Mouse (Mus musculus) spleen, adult 2 months (tissue): ENCODE measurements at regions not wholly inside any gene's neighbourhood (a gene's known extent, or its start where the extent isn't known, plus 50 kb on each side); places are given as distances from the start of the nearest gene placed in this dataset.

Experiments
- CTCF ChIP-seq: fragments of 200-500 bp; IDR thresholded peaks from 2 replicates; pipeline ENCODE4 v1.5.1; 2011; ENCODE audit warnings: mild to moderate bottlenecking, inconsistent platforms; ENCODE audit not compliant: insufficient read depth, insufficient read length, insufficient replicate concordance; ENCODE audit errors: extremely low read depth
- POLR2A ChIP-seq: fragments of 200-500 bp; IDR thresholded peaks from 2 replicates; pipeline ENCODE4 v1.6.1; 2011; ENCODE audit warnings: low read depth, low read length, inconsistent platforms

DNA sequence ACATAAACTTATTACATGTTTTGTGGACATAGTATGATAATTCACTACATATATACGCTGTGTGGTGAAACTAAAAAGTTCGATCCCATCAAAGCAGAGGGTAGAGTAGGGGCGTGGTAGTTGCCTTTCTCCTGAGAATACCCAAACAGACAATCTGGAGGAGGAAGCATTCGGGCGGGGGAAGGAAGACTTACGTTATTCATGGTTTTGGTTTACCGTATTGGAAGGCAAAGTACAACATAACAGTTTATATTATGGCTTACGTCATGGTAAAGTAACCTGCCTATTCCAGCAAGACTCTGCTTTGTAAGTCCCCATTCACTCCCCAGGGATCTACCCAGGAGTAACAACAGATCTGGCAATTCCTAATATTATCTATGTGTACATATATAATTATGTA lies 76.9 kb upstream of the Cpeb4 start:
- no peak for TF ChIP-seq POLR2A
- TF ChIP-seq CTCF, result no peak
